Mouse (Mus musculus): ENCODE data around the gene Tppp3.

Tppp3 gene

GRCm38 (mm10) chr8:105433021-105433420 is 38.3 kb downstream of the Tppp3 start:
- peak; percentile 71 for DNase-seq (ENCODE audit: low spot score)

- DNase-seq (ENCODE audit: low spot score) = no peak
Observed at GRCm38 (mm10) chr8:105431743-105432515, 39.4 kb downstream of the Tppp3 start.

GRCm38 (mm10) chr8:105426878-105427277 is 44.4 kb downstream of the Tppp3 start:
- no peak for DNase-seq (ENCODE audit: low spot score)

- no peak for DNase-seq (ENCODE audit: low spot score)
Observed at GRCm38 (mm10) chr8:105422006-105422405, 49.3 kb downstream of the Tppp3 start.

GRCm38 (mm10) chr8:105419800-105420199 is 51.5 kb downstream of the Tppp3 start:
- DNase-seq (ENCODE audit: low spot score) = no peak

- no peak for DNase-seq (ENCODE audit: low spot score)
Observed at GRCm38 (mm10) chr8:105418992-105419391, 52.3 kb downstream of the Tppp3 start.

Data from adipocyte (in vitro differentiated cells).